Mouse (Mus musculus) heart, adult 11 months (tissue): ENCODE measurements around the gene Car10.
"Not testable (repeated sequence)": the region's sequence is repeated elsewhere in the genome, so short reads cannot be mapped to it uniquely, and the experiment has no call there.

Source experiments
- DNase-seq: peaks from one replicate; pipeline ENCODE4 v3.0.0; 2022

Gene Car10

GRCm38 (mm10) chr11:93173533-93174308 is 75.9 kb downstream of the Car10 start:
- DNase-seq: no peak

- peak; percentile 95 for DNase-seq
Measured at GRCm38 (mm10) chr11:93185477-93185876, 87.6 kb downstream of the Car10 start.

- DNase-seq: no peak
Measured at GRCm38 (mm10) chr11:93186163-93186562, 88.3 kb downstream of the Car10 start.

GRCm38 (mm10) chr11:93188621-93189020 is 90.8 kb downstream of the Car10 start:
- DNase-seq: peak; percentile 89

- DNase-seq: no peak
Measured at GRCm38 (mm10) chr11:93200046-93200445, 102.2 kb downstream of the Car10 start.

GRCm38 (mm10) chr11:93217457-93217856 is 119.6 kb downstream of the Car10 start:
- no peak for DNase-seq

- DNase-seq: no peak
Measured at GRCm38 (mm10) chr11:93230057-93230456, 132.2 kb downstream of the Car10 start.

GRCm38 (mm10) chr11:93249771-93250265 is 152.0 kb downstream of the Car10 start:
- no peak for DNase-seq

GRCm38 (mm10) chr11:93251766-93252165 is 153.9 kb downstream of the Car10 start:
- no peak for DNase-seq

GRCm38 (mm10) chr11:93263979-93264378 is 166.2 kb downstream of the Car10 start:
- no peak for DNase-seq

GRCm38 (mm10) chr11:93272016-93272415 is 174.2 kb downstream of the Car10 start:
- no peak for DNase-seq

- peak; percentile 80 for DNase-seq
Measured at GRCm38 (mm10) chr11:93273906-93274305, 176.1 kb downstream of the Car10 start.

GRCm38 (mm10) chr11:93293661-93294060 is 195.8 kb downstream of the Car10 start:
- no peak for DNase-seq

- no peak for DNase-seq
Measured at GRCm38 (mm10) chr11:93309981-93310380, 212.2 kb downstream of the Car10 start.

- no peak for DNase-seq
Measured at GRCm38 (mm10) chr11:93337756-93338155, 239.9 kb downstream of the Car10 start.

GRCm38 (mm10) chr11:93343961-93344360 is 246.1 kb downstream of the Car10 start:
- DNase-seq: no peak

- DNase-seq: no peak
Measured at GRCm38 (mm10) chr11:93344869-93345268, 247.0 kb downstream of the Car10 start.

- DNase-seq: no peak
Measured at GRCm38 (mm10) chr11:93361576-93361975, 263.7 kb downstream of the Car10 start.

- no peak for DNase-seq
Measured at GRCm38 (mm10) chr11:93364171-93364570, 266.3 kb downstream of the Car10 start.

GRCm38 (mm10) chr11:93367244-93367643 is 269.4 kb downstream of the Car10 start:
- no peak for DNase-seq

- DNase-seq: no peak
Measured at GRCm38 (mm10) chr11:93367740-93368139, 269.9 kb downstream of the Car10 start.

- no peak for DNase-seq
Measured at GRCm38 (mm10) chr11:93373697-93374354, 276.0 kb downstream of the Car10 start.

GRCm38 (mm10) chr11:93391159-93391558 is 293.3 kb downstream of the Car10 start:
- DNase-seq: no peak

- DNase-seq: not testable (repeated sequence)
Measured at GRCm38 (mm10) chr11:93393371-93393770, 295.5 kb downstream of the Car10 start.
